Mouse (Mus musculus) forebrain, embryonic 14.5 days (tissue): ENCODE measurements around the gene Atp9a. TPM values are rescaled to one million over a fixed set of nuclear protein-coding genes. Genes with fewer than 3 reads are reported as not detected.

Experiments
- ATAC-seq: fragments of 200-750 bp; cut with Nextera tagmentation; 2 replicates; pipeline ENCODE4 v1.8.0; 2017; ENCODE audit warnings: mild to moderate bottlenecking, moderate library complexity
- DNase-seq: peaks from one replicate; pipeline ENCODE4 v3.0.0-alpha.2; 2015; ENCODE audit warnings: low spot score
- H3K27ac ChIP-seq: fragments of 300-500 bp; sonication (generic); 2 replicates; pipeline ENCODE4 v1.5.1; 2014; ENCODE audit warnings: low read depth, mild to moderate bottlenecking, control low read depth, low read length, moderate library complexity
- H3K27me3 ChIP-seq: fragments of 300-500 bp; sonication (generic); replicated peaks from 2 replicates; pipeline ENCODE4 v1.6.1; 2014; ENCODE audit warnings: low read length, control low read depth, mixed read lengths; ENCODE audit not compliant: control insufficient read depth, insufficient read depth
- H3K36me3 ChIP-seq: fragments of 300-500 bp; sonication (generic); 2 replicates; pipeline ENCODE4 v1.6.1; 2014; ENCODE audit warnings: low read length, control low read depth; ENCODE audit not compliant: control insufficient read depth, insufficient read depth
- H3K4me1 ChIP-seq: fragments of 300-500 bp; sonication (generic); 2 replicates; pipeline ENCODE4 v1.6.1; 2014; ENCODE audit warnings: antibody characterized with exemption, low read length, control low read depth; ENCODE audit not compliant: control insufficient read depth, insufficient read depth
- H3K4me2 ChIP-seq: fragments of 300-500 bp; sonication (generic); 2 replicates; pipeline ENCODE4 v1.6.1; 2014; ENCODE audit warnings: mild to moderate bottlenecking, control low read depth, low read length
- H3K4me3 ChIP-seq: fragments of 300-500 bp; sonication (generic); 2 replicates; pipeline ENCODE4 v1.5.1; 2014; ENCODE audit warnings: low read depth, low read length, control low read depth
- H3K9ac ChIP-seq: fragments of 300-500 bp; sonication (generic); 2 replicates; pipeline ENCODE4 v1.6.1; 2014; ENCODE audit warnings: mild to moderate bottlenecking, low read length, control low read depth, moderate library complexity
- H3K9me3 ChIP-seq: fragments of 300-500 bp; sonication (generic); replicated peaks from 2 replicates; pipeline ENCODE4 v1.6.1; 2016; ENCODE audit warnings: low read length, control low read depth, mixed read lengths; ENCODE audit not compliant: control insufficient read depth
- WGBS: fragments of 180-500 bp; shearing (Covaris S2); extraction: QIAGEN DNeasy Blood & Tissue Kit; methylation state at CpG from one replicate; pipeline ENCODE4 v1.1.7; 2014; 5-methylcytosine and 5-hydroxymethylcytosine counted together
- polyA plus RNA-seq: library from polyadenylated mRNA; unstranded; fragments of >200 nt; fragmentation: Nextera tagmentation; extraction: Ambion mirVana; gene quantifications from 2 replicates; pipeline ENCODE4 v1.2.1, GENCODE M21; 2014

Gene Atp9a
- polyA plus RNA-seq, 1 experiment from 2014 or later, result 42.4 TPM

GRCm38 (mm10) chr2:168627829-168628770 is 114.1 kb downstream of the Atp9a start:
- Histone ChIP-seq H3K4me3 (no peak overlapping the region), H3K27me3 (no peaks in the 10 kb centered on the region), H3K9me3 (no peaks in the 10 kb centered on the region), H3K4me1 (peaks cover 8% of the 10 kb centered on the region; the same call in 1 of the 2 replicates), H3K4me2 (no peak overlapping the region), H3K27ac (no peak overlapping the region), H3K36me3 (peaks cover 6% of the 10 kb centered on the region; the same call in 1 of the 2 replicates), H3K9ac (no peak overlapping the region; the same call in 1 of the 2 replicates)
- 66% methylated on average over 20 of the region's 20 CpGs for WGBS
- DNase-seq (no peak), ATAC-seq (peak; percentile 1; the same call in 1 of the 2 replicates)

- H3K9me3 ChIP-seq, result no peaks in the 10 kb centered on the region
- no peaks in the 10 kb centered on the region for H3K27me3 ChIP-seq
- no peak overlapping the region for H3K4me2 ChIP-seq
- H3K36me3 ChIP-seq, result no peaks in the 10 kb centered on the region
- DNase-seq (peak; percentile 80), ATAC-seq (peak; percentile 78)
- peaks cover 8% of the 10 kb centered on the region; the same call in 1 of the 2 replicates for H3K4me1 ChIP-seq
- no peak overlapping the region for H3K4me3 ChIP-seq
- H3K9ac ChIP-seq, result no peak overlapping the region
- WGBS, result 24% methylated on average over 9 of the region's 9 CpGs
- H3K27ac ChIP-seq, result peak overlapping the region; percentile 70
These were observed 115.8 kb downstream of the Atp9a start for GRCm38 (mm10) chr2:168626385-168626784.

- no peak for ATAC-seq
- H3K27me3 ChIP-seq, result no peaks in the 10 kb centered on the region
- no peaks in the 10 kb centered on the region for H3K9me3 ChIP-seq
- no peak overlapping the region for H3K4me3 ChIP-seq
- H3K27ac ChIP-seq, result no peak overlapping the region
- no peak for DNase-seq
- H3K36me3 ChIP-seq, result no peaks in the 10 kb centered on the region
- H3K4me1 ChIP-seq, result peaks cover 8% of the 10 kb centered on the region; the same call in 1 of the 2 replicates
- 77% methylated on average over 4 of the region's 4 CpGs for WGBS
- H3K4me2 ChIP-seq, result no peak overlapping the region
- H3K9ac ChIP-seq, result no peak overlapping the region
These were observed 117.1 kb downstream of the Atp9a start for GRCm38 (mm10) chr2:168625091-168625490.

- WGBS, result 75% methylated on average over 11 of the region's 11 CpGs
- DNase-seq, result no peak
These were observed 121.0 kb downstream of the Atp9a start for GRCm38 (mm10) chr2:168621111-168621802.

GRCm38 (mm10) chr2:168618205-168618717 is 123.9 kb downstream of the Atp9a start:
- Histone ChIP-seq H3K27ac (no peak overlapping the region), H3K36me3 (no peaks in the 10 kb centered on the region), H3K27me3 (no peaks in the 10 kb centered on the region), H3K9me3 (no peaks in the 10 kb centered on the region), H3K4me3 (no peak overlapping the region), H3K9ac (no peak overlapping the region), H3K4me2 (no peak overlapping the region), H3K4me1 (no peaks in the 10 kb centered on the region)
- ATAC-seq, result no peak
- WGBS, result 73% methylated on average over 15 of the region's 15 CpGs
- no peak for DNase-seq

More at GRCm38 (mm10) chr2:168621111-168621802, 121.0 kb downstream of the Atp9a start:
- Histone ChIP-seq H3K4me3 (no peak overlapping the region), H3K9ac (no peak overlapping the region), H3K4me2 (no peak overlapping the region), H3K9me3 (no peaks in the 10 kb centered on the region), H3K36me3 (no peaks in the 10 kb centered on the region), H3K27me3 (no peaks in the 10 kb centered on the region), H3K4me1 (0 out of 2 replicates have a peak, but pooled peaks cover 3% of the 10 kb centered on the region), H3K27ac (no peak overlapping the region)
- ATAC-seq, result no peak

GRCm38 (mm10) chr2:168615160-168615559 is 127.0 kb downstream of the Atp9a start:
- no peak for DNase-seq
- no peaks in the 10 kb centered on the region for H3K27me3 ChIP-seq
- H3K36me3 ChIP-seq, result no peaks in the 10 kb centered on the region
- no peak overlapping the region for H3K4me3 ChIP-seq
- no peak overlapping the region for H3K9ac ChIP-seq
- H3K4me2 ChIP-seq, result no peak overlapping the region
- WGBS, result 83% methylated on average over 3 of the region's 3 CpGs
- no peak for ATAC-seq
- H3K27ac ChIP-seq, result no peak overlapping the region
- H3K4me1 ChIP-seq, result no peaks in the 10 kb centered on the region
- H3K9me3 ChIP-seq, result no peaks in the 10 kb centered on the region

GRCm38 (mm10) chr2:168614170-168614872 is 127.9 kb downstream of the Atp9a start:
- H3K36me3 ChIP-seq, result no peaks in the 10 kb centered on the region
- no peak overlapping the region for H3K9ac ChIP-seq
- no peaks in the 10 kb centered on the region; the same call in 1 of the 2 replicates for H3K4me1 ChIP-seq
- no peaks in the 10 kb centered on the region for H3K9me3 ChIP-seq
- H3K4me2 ChIP-seq, result no peak overlapping the region
- no peak overlapping the region for H3K4me3 ChIP-seq
- H3K27me3 ChIP-seq, result no peaks in the 10 kb centered on the region
- 76% methylated on average over 18 of the region's 18 CpGs for WGBS
- no peak overlapping the region for H3K27ac ChIP-seq
- ATAC-seq (no peak), DNase-seq (no peak)

GRCm38 (mm10) chr2:168613092-168613880 is 128.9 kb downstream of the Atp9a start:
- Histone ChIP-seq H3K27me3 (no peaks in the 10 kb centered on the region), H3K9ac (no peak overlapping the region), H3K9me3 (no peaks in the 10 kb centered on the region), H3K36me3 (no peaks in the 10 kb centered on the region), H3K4me3 (no peak overlapping the region), H3K27ac (no peak overlapping the region), H3K4me1 (no peaks in the 10 kb centered on the region; the same call in 1 of the 2 replicates), H3K4me2 (no peak overlapping the region)
- 49% methylated on average over 13 of the region's 13 CpGs for whole genome bisulfite sequencing
- DNase-seq (no peak), ATAC-seq (no peak)
